Mouse (Mus musculus): ENCODE measurements around the gene Gatad2a. TPM values are rescaled to one million over a fixed set of nuclear protein-coding genes. Genes with fewer than 3 reads are reported as not detected.

The Gatad2a gene
- polyA plus RNA-seq, 1 experiment from 2014 or later: 57.3 TPM

DNA sequence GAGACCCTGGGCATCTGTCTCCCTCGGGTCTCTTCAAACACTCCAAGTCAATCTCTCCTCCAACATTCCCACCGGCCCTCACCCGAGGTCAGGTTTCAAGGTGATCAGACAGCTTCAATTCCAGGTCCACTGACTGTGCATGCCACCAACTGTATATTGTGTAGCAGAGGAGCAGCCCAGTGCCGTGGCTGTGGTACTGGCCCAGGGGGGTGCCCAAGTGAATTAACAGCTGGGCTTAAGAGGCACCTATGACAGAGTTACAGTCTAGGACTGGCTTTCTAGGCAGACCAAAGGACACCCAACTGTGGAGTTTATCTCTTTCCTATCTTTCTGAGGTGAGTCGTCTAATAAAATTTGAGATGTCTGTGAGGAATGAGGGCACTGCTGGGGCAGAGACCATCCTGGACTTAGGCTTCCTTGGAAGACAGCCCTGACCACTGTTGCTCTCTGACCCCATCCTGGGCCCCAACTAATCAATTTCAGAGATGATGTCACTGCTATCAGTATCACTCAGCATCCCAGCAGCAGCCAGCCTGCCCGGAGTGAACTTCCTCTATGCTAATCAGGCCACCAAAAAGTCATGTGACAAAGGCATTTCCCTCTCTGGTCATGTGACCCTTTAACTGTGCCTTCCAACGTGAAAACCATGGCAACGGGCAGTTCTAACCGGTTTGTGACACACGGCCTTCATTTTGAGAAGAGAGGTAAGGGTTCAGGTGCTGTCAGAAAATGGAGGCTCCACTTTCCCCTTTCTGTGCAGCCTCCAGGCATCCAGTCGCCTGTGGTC is 76.1 kb downstream of the Gatad2a start:
- WGBS: 46% methylated on average over 11 of the region's 11 CpGs
- DNase-seq (ENCODE audit: low spot score): peak; percentile 84
- Histone ChIP-seq H3K36me3 (replicated peaks) (peaks cover 52% of the 10 kb centered on the region), H3K27me3 (replicated peaks; ENCODE audit: low read depth, poor library complexity, severe bottlenecking) (no peaks in the 10 kb centered on the region), H3K4me3 (peak overlapping the region; percentile 31), H3K27ac (replicated peaks) (peak overlapping the region; percentile 84), H3K9me3 (no peaks in the 10 kb centered on the region), H3K4me1 (peaks cover 25% of the 10 kb centered on the region)

DNA sequence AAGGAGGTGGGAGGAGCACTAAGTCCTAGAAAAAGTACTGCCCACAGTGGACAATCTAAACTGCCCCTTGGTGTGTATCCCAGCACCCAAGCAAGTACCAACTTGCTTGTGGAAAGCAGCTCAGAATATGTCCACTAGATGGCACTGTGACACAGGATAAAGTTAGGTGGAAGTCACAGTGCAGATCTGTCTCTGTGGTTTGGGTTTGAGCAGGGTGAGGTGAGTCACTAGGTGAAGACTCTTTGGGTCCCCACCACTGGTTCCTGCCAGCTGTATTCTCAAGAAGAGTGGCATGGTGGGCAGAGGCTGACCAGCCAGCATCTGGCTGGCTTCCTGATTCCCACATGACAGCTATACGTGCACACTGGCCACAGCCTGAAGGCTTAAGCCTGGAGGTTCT is 77.2 kb downstream of the Gatad2a start:
- WGBS: 59% methylated on average over 1 of the region's 1 CpGs
- no peak overlapping the region for H3K27ac ChIP-seq (replicated peaks)
- peaks cover 25% of the 10 kb centered on the region for H3K4me1 ChIP-seq
- H3K9me3 ChIP-seq: no peaks in the 10 kb centered on the region
- no peaks in the 10 kb centered on the region for H3K27me3 ChIP-seq (replicated peaks; ENCODE audit: low read depth, poor library complexity, severe bottlenecking)
- DNase-seq (ENCODE audit: low spot score): peak; percentile 74
- no peak overlapping the region for H3K4me3 ChIP-seq
- H3K36me3 ChIP-seq (replicated peaks): peaks cover 60% of the 10 kb centered on the region

DNA sequence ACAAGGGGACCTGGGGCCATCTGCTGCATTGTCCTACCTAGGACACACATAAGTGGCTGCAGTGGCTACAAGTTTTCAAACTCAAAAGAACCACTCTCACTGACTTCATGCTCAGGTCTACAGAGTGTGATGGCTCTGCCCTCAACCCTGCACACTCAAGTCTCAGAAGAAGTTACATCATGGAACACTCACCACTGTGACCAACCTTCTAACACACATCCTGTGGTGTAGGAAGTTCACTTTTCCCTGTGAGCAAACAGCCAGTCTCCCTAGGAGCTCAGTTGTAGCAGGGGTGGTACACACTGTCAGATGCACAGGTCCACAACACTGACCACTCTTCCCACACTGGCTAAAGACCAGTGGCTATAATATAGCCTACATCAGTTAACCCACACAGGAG is 77.7 kb downstream of the Gatad2a start:
- Histone ChIP-seq H3K9me3 (no peaks in the 10 kb centered on the region), H3K4me3 (no peak overlapping the region), H3K27me3 (replicated peaks; ENCODE audit: low read depth, poor library complexity, severe bottlenecking) (no peaks in the 10 kb centered on the region), H3K4me1 (peaks cover 25% of the 10 kb centered on the region), H3K36me3 (replicated peaks) (peaks cover 60% of the 10 kb centered on the region), H3K27ac (replicated peaks) (no peak overlapping the region)
- DNase-seq (ENCODE audit: low spot score): no peak

DNA sequence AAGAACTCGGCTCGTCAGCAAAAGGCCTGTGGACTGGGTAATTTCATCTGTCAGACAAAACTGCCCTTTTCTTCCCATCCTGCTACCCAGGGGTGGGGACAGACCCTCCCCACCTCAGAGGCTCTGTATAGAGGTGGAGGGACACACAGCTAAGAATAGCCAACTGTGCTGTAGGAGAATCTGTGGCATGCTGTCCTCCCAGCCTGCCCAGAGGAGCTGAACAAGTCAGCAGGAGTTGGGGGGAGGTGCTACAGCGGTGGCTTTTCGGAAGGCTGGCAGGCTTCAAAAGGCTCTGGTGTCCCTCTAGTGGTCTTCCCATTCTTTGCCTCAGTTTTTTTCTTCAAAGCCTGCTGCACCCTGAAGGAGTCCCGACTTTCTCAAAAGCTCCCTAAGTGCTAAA is 80.4 kb downstream of the Gatad2a start:
- WGBS: 58% methylated on average over 5 of the region's 5 CpGs
- peaks cover 12% of the 10 kb centered on the region for H3K4me1 ChIP-seq

DNA sequence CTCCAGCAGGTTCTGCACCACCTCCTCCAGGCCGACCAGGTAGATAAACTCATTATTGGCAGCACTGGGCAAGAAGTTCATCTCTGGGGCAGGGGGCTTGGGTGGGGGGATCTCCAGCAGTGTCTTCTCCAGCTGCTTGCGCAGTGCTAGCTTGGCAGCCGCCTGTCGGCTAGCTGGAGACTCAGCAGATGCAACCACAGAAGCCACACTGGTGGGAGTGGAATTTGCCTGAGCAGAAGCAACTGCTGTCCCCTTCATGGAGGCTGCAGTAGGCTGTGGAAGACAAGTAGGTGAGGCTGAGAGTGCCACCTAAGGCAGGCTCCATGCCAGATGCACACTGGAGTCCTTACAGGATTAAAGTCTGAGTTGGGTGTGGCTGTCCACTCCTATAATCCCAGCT is 81.7 kb downstream of the Gatad2a start:
- no peaks in the 10 kb centered on the region for H3K9me3 ChIP-seq
- 87% methylated on average over 4 of the region's 4 CpGs for WGBS
- no peaks in the 10 kb centered on the region for H3K27me3 ChIP-seq (replicated peaks; ENCODE audit: low read depth, poor library complexity, severe bottlenecking)
- peaks cover under 1% of the 10 kb centered on the region; the same call in 1 of the 2 replicates for H3K4me1 ChIP-seq
- H3K36me3 ChIP-seq (replicated peaks): peaks cover 86% of the 10 kb centered on the region
- DNase-seq (ENCODE audit: low spot score): no peak
- H3K4me3 ChIP-seq: no peak overlapping the region
- H3K27ac ChIP-seq (replicated peaks): no peak overlapping the region

More for the DNA sequence above, 80.4 kb downstream of the Gatad2a start:
- H3K36me3 ChIP-seq (replicated peaks): peaks cover 74% of the 10 kb centered on the region
- H3K27ac ChIP-seq (replicated peaks): no peak overlapping the region
- H3K9me3 ChIP-seq: no peaks in the 10 kb centered on the region
- no peaks in the 10 kb centered on the region for H3K27me3 ChIP-seq (replicated peaks; ENCODE audit: low read depth, poor library complexity, severe bottlenecking)
- DNase-seq (ENCODE audit: low spot score): no peak
- no peak overlapping the region for H3K4me3 ChIP-seq

DNA sequence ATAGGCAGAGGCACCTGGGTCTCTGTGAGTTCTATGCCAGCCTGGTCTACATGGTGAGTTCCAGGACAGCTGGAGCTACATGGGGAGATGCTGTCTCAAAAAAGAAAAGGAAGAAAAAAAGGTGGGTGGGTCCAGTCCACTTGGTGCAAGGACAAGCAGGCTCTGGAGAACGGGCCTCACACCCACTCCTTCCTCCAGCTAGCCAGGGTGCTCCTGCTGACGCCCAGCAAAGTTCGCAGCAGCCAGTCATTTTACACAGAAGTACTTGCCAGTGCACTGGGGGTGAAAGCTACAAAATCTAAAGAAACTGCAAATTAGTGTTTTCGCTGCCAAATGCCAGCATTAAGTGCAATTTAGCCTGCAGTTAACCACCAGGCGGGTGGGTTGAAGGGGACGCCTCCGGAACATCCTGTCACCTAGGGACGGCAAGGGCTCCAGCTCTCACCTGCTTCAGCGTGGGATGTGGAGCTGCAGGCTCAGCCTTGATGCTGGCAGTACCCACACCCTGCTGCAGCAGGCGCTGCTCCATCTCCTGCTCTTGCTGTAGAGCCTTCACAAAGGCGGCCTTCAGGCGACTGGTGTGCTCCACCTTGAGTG is 83.6 kb downstream of the Gatad2a start:
- H3K27ac ChIP-seq (replicated peaks): no peak overlapping the region
- no peak for DNase-seq (ENCODE audit: low spot score)
- peaks cover 100% of the 10 kb centered on the region for H3K36me3 ChIP-seq (replicated peaks)
- H3K27me3 ChIP-seq (replicated peaks; ENCODE audit: low read depth, poor library complexity, severe bottlenecking): no peaks in the 10 kb centered on the region
- H3K9me3 ChIP-seq: no peaks in the 10 kb centered on the region
- H3K4me1 ChIP-seq: no peaks in the 10 kb centered on the region
- no peak overlapping the region for H3K4me3 ChIP-seq
- 89% methylated on average over 12 of the region's 12 CpGs for WGBS

DNA sequence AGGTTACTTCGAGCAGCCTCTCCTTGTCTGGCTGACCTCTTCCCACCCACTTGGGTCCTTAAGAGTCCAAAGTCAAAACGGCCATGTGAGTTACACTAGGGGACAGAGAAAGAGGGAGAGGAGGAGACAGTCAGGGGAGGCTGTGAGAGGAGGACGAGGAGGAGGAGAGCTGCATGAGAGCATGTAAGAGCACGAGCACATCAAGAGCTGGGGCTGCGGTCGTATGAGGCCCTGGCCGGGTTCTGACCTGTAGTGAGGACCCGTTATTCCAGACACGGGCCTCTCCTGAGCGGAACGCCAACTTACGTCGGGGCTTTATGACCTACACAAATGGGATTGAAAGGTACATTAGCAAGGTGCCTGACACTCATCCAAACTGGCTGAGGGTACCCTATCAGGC is 84.3 kb downstream of the Gatad2a start:
- Histone ChIP-seq H3K36me3 (replicated peaks) (peaks cover 100% of the 10 kb centered on the region), H3K9me3 (no peaks in the 10 kb centered on the region), H3K27ac (replicated peaks) (no peak overlapping the region), H3K27me3 (replicated peaks; ENCODE audit: low read depth, poor library complexity, severe bottlenecking) (no peaks in the 10 kb centered on the region), H3K4me1 (no peaks in the 10 kb centered on the region), H3K4me3 (no peak overlapping the region)
- no peak for DNase-seq (ENCODE audit: low spot score)
- WGBS: 92% methylated on average over 13 of the region's 13 CpGs

DNA sequence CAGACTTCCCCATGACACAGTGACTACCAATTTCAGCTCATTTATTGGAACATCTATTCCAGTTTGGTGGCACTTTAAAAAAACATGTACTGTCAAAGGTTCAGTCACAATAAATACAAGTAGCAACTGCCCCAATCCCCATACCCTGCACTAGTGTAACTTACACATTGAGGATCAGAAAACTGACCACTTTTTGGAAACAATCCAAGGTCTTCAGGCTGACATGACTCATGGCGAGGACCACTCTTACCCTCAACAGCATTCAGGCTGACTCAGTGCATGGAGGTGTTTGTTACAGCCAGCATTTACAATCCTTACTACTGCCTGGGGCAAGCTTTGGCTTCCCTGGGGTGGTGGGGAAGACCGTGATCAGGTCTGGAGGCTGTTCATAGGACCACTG is 89.1 kb downstream of the Gatad2a start:
- Histone ChIP-seq H3K4me1 (peaks cover 23% of the 10 kb centered on the region), H3K9me3 (no peaks in the 10 kb centered on the region), H3K4me3 (no peak overlapping the region), H3K27me3 (replicated peaks; ENCODE audit: low read depth, poor library complexity, severe bottlenecking) (no peaks in the 10 kb centered on the region), H3K36me3 (replicated peaks) (peaks cover 52% of the 10 kb centered on the region), H3K27ac (replicated peaks) (no peak overlapping the region)
- no peak for DNase-seq (ENCODE audit: low spot score)
- WGBS: 87% methylated on average over 2 of the region's 2 CpGs

DNA sequence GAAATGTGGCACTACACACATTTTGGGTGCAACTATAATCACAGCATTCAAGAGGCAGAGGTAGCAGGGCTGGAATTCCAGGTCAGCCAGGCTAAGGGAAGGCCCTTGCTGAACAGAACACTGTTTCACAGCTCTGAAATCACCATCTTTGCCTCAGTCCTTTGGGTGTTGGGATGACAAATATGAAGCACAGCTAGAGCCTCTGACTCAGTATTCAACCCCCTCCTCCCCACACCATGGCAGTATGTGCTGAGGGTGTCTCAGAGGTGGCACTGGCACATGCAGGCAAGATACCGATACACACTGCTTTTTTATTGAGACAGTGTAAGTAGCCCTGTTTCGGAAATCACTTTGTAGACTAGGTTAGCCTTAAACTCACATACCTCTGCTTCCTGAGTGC is 89.9 kb downstream of the Gatad2a start:
- Histone ChIP-seq H3K4me3 (no peak overlapping the region), H3K27me3 (replicated peaks; ENCODE audit: low read depth, poor library complexity, severe bottlenecking) (no peaks in the 10 kb centered on the region), H3K27ac (replicated peaks) (no peak overlapping the region), H3K9me3 (no peaks in the 10 kb centered on the region), H3K4me1 (peaks cover 29% of the 10 kb centered on the region), H3K36me3 (replicated peaks) (peaks cover 43% of the 10 kb centered on the region)
- DNase-seq (ENCODE audit: low spot score): no peak
- 90% methylated on average over 2 of the region's 2 CpGs for WGBS

DNA sequence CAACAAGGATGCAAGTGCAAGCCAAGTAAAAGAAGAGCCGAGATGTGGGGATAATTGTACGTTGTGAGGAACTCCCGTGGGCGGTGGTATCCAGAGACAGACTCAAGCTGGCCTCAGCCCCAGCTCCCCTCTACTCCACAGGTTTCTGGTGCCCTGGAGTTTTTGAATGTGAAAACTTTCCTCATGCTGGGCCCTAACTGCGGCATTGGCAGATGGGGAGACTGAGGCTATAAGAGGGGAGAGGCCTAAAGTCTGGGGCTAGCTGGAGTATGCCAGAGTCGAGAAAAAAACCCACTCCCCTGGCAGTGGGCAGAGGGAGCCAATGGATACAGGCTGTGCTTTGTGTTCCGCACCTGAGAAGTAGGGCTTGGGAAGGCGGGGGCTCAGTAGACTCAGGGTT is 92.1 kb downstream of the Gatad2a start:
- H3K4me3 ChIP-seq: peak overlapping the region; percentile 72
- H3K4me1 ChIP-seq: peaks cover 40% of the 10 kb centered on the region
- no peaks in the 10 kb centered on the region for H3K9me3 ChIP-seq
- no peaks in the 10 kb centered on the region for H3K27me3 ChIP-seq (replicated peaks; ENCODE audit: low read depth, poor library complexity, severe bottlenecking)
- 81% methylated on average over 8 of the region's 8 CpGs for WGBS
- no peak for DNase-seq (ENCODE audit: low spot score)
- H3K27ac ChIP-seq (replicated peaks): peak overlapping the region; percentile 19; the same call in 1 of the 2 replicates
- peaks cover 29% of the 10 kb centered on the region for H3K36me3 ChIP-seq (replicated peaks)

DNA sequence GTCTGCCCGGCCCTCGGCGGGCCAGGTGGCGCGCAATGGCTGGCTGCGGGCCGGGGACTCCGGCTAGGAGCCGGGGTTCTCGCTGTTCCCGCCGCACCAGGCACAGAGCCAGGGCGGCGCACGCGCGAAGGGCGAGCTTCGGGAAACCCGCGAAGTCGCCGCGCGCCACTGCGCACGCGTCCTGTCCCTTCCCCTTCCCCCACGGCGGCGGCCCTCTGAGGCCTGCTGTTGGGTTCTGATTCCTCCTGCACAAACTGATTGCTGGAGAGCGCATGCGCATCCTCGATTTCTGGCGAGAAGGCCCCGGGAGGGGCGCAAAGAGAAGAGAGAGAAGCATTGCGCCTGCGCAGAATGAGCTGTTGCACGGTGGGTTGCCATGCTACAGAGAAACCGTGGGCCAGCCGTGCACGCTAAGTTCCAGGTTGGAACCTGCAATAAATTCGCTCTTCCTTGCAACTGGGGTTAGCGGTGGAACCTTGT is 93.1 kb downstream of the Gatad2a start:
- DNase-seq (ENCODE audit: low spot score): peak; percentile 100
- peak overlapping the region; percentile 96 for H3K27ac ChIP-seq (replicated peaks)
- peak overlapping the region; percentile 72 for H3K4me3 ChIP-seq
- under 1% methylated on average over 45 of the region's 45 CpGs for WGBS
- peaks cover 29% of the 10 kb centered on the region for H3K36me3 ChIP-seq (replicated peaks)
- H3K4me1 ChIP-seq: peaks cover 42% of the 10 kb centered on the region
- no peaks in the 10 kb centered on the region for H3K9me3 ChIP-seq
- H3K27me3 ChIP-seq (replicated peaks; ENCODE audit: low read depth, poor library complexity, severe bottlenecking): no peaks in the 10 kb centered on the region

DNA sequence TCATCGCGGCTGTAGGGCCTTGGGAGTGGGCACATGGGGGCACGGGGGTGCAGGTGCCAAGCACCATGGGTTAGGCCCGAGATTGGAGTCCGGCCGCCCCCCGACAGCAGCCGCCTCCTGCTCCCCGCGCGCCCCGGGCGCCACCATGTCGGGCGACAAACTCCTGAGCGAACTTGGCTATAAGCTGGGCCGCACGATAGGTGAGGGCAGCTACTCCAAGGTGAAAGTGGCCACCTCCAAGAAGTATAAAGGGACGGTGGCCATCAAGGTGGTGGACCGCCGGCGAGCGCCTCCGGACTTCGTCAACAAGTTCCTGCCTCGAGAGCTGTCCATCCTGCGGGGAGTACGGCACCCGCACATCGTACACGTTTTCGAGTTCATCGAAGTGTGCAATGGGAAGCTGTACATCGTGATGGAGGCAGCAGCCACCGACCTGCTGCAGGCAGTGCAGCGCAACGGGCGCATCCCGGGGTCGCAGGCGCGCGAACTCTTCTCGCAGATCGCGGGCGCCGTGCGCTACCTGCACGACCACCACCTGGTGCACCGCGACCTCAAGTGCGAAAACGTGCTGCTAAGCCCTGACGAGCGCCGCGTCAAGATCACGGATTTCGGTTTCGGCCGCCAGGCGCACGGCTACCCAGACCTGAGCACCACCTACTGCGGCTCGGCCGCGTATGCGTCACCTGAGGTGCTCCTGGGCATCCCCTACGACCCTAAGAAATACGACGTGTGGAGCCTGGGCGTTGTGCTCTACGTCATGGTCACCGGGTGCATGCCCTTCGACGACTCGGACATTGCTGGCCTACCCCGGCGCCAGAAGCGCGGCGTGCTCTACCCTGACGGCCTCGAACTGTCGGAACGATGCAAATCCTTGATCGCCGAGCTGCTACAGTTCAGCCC is 93.8 kb downstream of the Gatad2a start, which contains the start of the genes Tssk6, Ndufa13 and Yjefn3:
Gene Tssk6 (plus strand): TSS at position 22 of the 900 bp plus-strand sequence.
Gene Ndufa13 (minus strand): TSS at position 396 of the 900 bp plus-strand sequence.
Gene Yjefn3 (minus strand): TSS at position 550 of the 900 bp plus-strand sequence.
- no peak for DNase-seq (ENCODE audit: low spot score)
- WGBS: 6% methylated on average over 89 of the region's 89 CpGs
- Histone ChIP-seq H3K4me3 (peak within 1 kb of the TSS; percentile 72), H3K36me3 (replicated peaks) (peaks cover 29% of the 10 kb centered on the region), H3K27ac (replicated peaks) (peak within 1 kb of the TSS; percentile 96), H3K27me3 (replicated peaks; ENCODE audit: low read depth, poor library complexity, severe bottlenecking) (no peaks in the 10 kb centered on the region), H3K4me1 (peaks cover 48% of the 10 kb centered on the region), H3K9me3 (no peaks in the 10 kb centered on the region)
